Mouse (Mus musculus) stomach, embryonic 16.5 days (tissue): ENCODE data around the gene Olfr520. TPM values are rescaled to one million over a fixed set of nuclear protein-coding genes. Genes with fewer than 3 reads are reported as not detected.

Experiments
- ATAC-seq: fragments of 200-750 bp; cut with Nextera tagmentation; 2 replicates; pipeline ENCODE4 v1.8.0; 2017; ENCODE audit warnings: moderate number of reproducible peaks, moderate TSS enrichment; ENCODE audit not compliant: insufficient read depth, low FRiP score
- H3K27ac ChIP-seq: fragments of 300-500 bp; sonication (generic); 2 replicates; pipeline ENCODE4 v1.5.1; 2014; ENCODE audit warnings: low read length
- H3K27me3 ChIP-seq: fragments of 300-500 bp; sonication (generic); 2 replicates; pipeline ENCODE4 v1.6.1; 2014; ENCODE audit warnings: low read length, control low read depth, mixed read lengths; ENCODE audit not compliant: control insufficient read depth, insufficient read depth
- H3K36me3 ChIP-seq: fragments of 300-500 bp; sonication (generic); 2 replicates; pipeline ENCODE4 v1.6.1; 2014; ENCODE audit warnings: low read length; ENCODE audit not compliant: control insufficient read depth, insufficient read depth
- H3K4me1 ChIP-seq: fragments of 300-500 bp; sonication (generic); 2 replicates; pipeline ENCODE4 v1.6.1; 2014; ENCODE audit warnings: low read length, control low read depth, mixed read lengths; ENCODE audit not compliant: control insufficient read depth, insufficient read depth
- H3K4me2 ChIP-seq: fragments of 300-500 bp; sonication (generic); 2 replicates; pipeline ENCODE4 v1.6.1; 2014; ENCODE audit warnings: low read depth, low read length, mixed read lengths
- H3K4me3 ChIP-seq: fragments of 300-500 bp; sonication (generic); replicated peaks from 2 replicates; pipeline ENCODE4 v1.5.1; 2014; ENCODE audit warnings: mild to moderate bottlenecking, low read length
- H3K9ac ChIP-seq: fragments of 300-500 bp; sonication (generic); 2 replicates; pipeline ENCODE4 v1.6.1; 2014; ENCODE audit warnings: low read length
- H3K9me3 ChIP-seq: fragments of 300-500 bp; sonication (generic); replicated peaks from 2 replicates; pipeline ENCODE4 v1.6.1; 2016; ENCODE audit warnings: low read length, control low read depth; ENCODE audit not compliant: control insufficient read depth
- WGBS: fragments of 180-500 bp; shearing (Covaris S2); extraction: QIAGEN DNeasy Blood & Tissue Kit; methylation state at CpG from one replicate; pipeline ENCODE4 v1.1.7; 2014; 5-methylcytosine and 5-hydroxymethylcytosine counted together
- polyA plus RNA-seq: library from polyadenylated mRNA; unstranded; fragments of >200 nt; fragmentation: Nextera tagmentation; extraction: Ambion mirVana; gene quantifications from 2 replicates; pipeline ENCODE4 v1.2.1, GENCODE M21; 2015

The Olfr520 gene
- polyA plus RNA-seq, 1 experiment from 2014 or later, result not detected

DNA sequence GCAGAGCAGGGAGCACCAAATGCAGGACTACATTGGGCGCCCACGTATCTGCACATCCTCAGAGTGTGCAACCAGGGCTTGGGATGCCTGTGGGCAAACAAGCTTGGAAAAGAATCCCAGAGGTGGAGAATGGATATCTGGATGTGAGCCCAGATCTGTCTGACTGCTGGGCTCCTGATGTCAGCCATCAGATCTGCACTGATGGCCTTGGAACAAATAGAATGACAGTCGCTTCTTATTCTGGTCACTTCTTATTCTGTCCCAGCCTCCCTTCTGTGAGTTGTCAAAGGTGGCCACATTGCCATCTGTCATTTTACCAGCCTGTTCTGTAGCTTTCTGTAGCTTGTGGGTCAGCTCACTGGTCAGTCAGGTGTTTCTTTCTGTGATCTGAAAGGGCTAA lies 31.5 kb upstream of the Olfr520 start:
- Histone ChIP-seq H3K27ac (no peak overlapping the region), H3K36me3 (no peaks in the 10 kb centered on the region), H3K9ac (no peak overlapping the region), H3K9me3 (no peaks in the 10 kb centered on the region), H3K4me2 (no peak overlapping the region), H3K4me3 (no peak overlapping the region), H3K27me3 (no peaks in the 10 kb centered on the region), H3K4me1 (peaks cover 3% of the 10 kb centered on the region; the same call in 1 of the 2 replicates)
- no peak for ATAC-seq
- 86% methylated on average over 3 of the region's 3 CpGs for WGBS

DNA sequence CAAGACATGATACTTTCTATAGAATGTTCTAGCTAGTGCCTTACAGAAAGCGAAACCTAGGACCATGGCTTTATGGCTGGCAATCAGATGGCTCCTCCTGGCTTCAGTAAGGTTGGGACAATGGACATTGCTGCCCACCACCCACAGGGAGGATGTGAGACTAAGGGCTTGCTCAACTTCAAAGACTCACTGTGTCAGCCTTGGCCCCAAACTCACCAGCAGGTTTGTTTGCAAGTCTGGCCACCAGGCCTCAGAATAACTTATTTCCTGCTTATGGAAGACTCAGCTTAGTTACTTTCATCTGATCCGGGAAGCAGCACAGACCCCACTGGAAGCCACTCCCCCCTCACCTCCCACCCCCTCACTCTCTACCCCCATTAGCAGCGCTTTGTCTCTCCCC lies 31.0 kb upstream of the Olfr520 start:
- WGBS, result 43% methylated on average over 3 of the region's 3 CpGs
- no peak for ATAC-seq
- H3K27me3 ChIP-seq, result no peaks in the 10 kb centered on the region

DNA sequence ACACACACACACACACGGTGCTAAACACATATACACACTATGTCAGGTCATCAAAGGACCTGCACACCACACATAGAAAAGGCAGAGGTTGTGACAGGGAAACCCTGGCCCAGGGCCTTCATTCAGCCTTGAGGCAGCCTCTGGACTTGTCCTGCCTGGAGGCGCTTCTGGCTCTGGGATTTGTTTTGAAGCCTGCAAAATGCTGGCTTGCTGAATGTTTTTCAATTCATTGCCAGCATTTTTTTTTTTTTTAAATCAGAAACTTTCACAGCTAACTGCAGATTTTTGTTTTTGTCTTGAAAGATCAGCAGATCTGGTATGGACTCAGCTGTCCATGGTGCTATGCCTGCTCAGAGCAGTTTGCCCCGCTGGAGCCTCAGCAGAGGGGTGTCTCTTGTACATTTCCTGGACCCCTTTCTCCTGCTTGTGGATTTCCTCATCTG lies 30.3 kb upstream of the Olfr520 start:
- no peaks in the 10 kb centered on the region for H3K9me3 ChIP-seq
- H3K9ac ChIP-seq, result no peak overlapping the region
- 0 out of 2 replicates have a peak overlapping the region, but pooled peaks have one; percentile 7 for H3K27ac ChIP-seq
- ATAC-seq, result no peak
- no peak overlapping the region for H3K4me2 ChIP-seq
- WGBS, result 41% methylated on average over 3 of the region's 3 CpGs
- no peaks in the 10 kb centered on the region for H3K27me3 ChIP-seq
- no peaks in the 10 kb centered on the region for H3K36me3 ChIP-seq
- peaks cover 3% of the 10 kb centered on the region; the same call in 1 of the 2 replicates for H3K4me1 ChIP-seq
- no peak overlapping the region for H3K4me3 ChIP-seq

More for the DNA sequence above, 31.0 kb upstream of the Olfr520 start:
- H3K9ac ChIP-seq, result no peak overlapping the region
- H3K4me2 ChIP-seq, result no peak overlapping the region
- no peak overlapping the region for H3K4me3 ChIP-seq
- no peaks in the 10 kb centered on the region for H3K36me3 ChIP-seq
- peaks cover 3% of the 10 kb centered on the region; the same call in 1 of the 2 replicates for H3K4me1 ChIP-seq
- H3K9me3 ChIP-seq, result no peaks in the 10 kb centered on the region
- no peak overlapping the region; the same call in 1 of the 2 replicates for H3K27ac ChIP-seq

DNA sequence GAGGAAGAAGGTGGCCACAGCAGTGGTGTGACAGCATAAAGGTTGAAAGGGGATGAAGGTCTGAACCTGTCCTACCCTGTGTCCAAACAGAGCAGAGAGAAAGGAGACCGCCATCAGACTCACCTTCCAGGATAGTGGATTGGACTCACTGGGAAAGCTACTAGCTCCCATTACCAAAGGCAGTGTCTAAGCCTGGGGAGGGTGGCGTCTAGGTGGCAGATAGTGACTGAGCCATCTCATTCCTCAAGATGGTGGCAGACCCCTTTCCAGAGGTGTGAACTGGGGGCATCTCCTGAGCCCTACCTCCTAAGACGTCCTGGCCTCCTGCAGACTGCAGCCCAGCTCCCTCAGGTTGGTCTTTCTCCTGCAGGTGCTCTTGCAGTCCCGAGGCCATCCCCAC lies 29.4 kb upstream of the Olfr520 start:
- Histone ChIP-seq H3K27me3 (no peaks in the 10 kb centered on the region), H3K4me3 (no peak overlapping the region), H3K9ac (no peak overlapping the region), H3K9me3 (no peaks in the 10 kb centered on the region), H3K4me2 (no peak overlapping the region), H3K36me3 (no peaks in the 10 kb centered on the region), H3K4me1 (peaks cover 3% of the 10 kb centered on the region; the same call in 1 of the 2 replicates), H3K27ac (no peak overlapping the region)
- ATAC-seq, result no peak
- 70% methylated on average over 4 of the region's 4 CpGs for WGBS

DNA sequence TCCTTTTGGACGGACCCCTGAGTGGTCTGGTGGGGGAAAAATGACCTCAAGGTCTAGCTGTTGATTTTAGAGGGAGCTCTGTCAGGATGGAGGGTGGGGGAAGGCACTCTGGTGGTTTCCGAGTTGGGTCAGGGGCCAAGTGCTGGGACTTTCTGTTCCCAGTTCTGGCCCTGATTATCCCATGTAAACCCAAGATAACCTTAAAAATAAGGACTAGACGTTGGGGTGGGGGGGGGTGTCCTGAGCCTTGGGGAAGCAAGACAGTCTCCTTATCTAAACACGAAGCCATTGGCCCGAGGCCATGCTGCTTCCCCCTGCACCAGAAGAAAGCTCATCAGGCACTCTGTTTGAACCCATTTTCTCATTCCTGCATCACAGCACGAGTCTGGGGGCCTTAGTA lies 27.9 kb upstream of the Olfr520 start:
- H3K9ac ChIP-seq, result no peak overlapping the region
- no peaks in the 10 kb centered on the region for H3K9me3 ChIP-seq
- no peak overlapping the region for H3K4me3 ChIP-seq
- H3K27ac ChIP-seq, result no peak overlapping the region
- H3K4me2 ChIP-seq, result no peak overlapping the region
- H3K36me3 ChIP-seq, result no peaks in the 10 kb centered on the region
- ATAC-seq, result no peak
- H3K4me1 ChIP-seq, result peaks cover 10% of the 10 kb centered on the region; the same call in 1 of the 2 replicates
- 25% methylated on average over 6 of the region's 6 CpGs for WGBS
- H3K27me3 ChIP-seq, result no peaks in the 10 kb centered on the region

DNA sequence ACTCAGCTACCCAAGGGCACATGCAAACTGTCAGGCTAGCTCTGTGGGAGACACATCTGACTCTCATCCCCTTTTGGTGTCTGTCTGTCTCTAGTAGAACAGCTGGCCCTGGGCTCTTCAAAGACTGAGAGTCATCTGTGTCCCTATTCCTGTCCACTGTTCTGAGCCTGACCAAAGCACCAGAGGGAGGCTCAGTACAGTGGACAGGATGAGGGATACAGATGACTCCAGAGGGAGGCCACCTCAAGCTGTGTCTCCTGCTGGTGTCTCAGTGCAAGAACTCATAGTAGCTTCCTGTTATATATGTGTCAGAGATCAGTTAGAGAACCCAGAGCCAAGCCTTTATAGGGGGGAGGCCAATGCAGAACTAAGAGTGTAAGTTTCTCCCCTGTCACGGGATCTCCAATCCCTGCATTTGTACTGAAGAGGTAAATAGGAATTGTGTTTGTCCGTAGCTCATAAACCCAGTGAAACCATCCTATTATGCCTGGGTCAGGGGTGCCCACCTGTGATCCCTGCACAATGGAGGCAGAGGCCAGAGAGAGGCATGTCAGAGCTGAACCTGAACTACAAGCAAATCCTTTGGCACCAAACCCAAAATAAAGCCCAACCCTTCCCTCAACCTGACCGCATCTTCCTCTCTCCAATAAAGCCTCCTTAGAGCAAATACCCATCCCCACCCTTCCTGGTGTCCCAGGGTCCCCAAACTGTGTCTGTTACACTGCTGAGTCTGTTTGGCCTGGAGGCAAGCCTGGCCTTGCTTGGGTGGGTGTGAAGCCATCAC lies 25.1 kb upstream of the Olfr520 start:
- 84% methylated on average over 3 of the region's 3 CpGs for WGBS
- no peak for ATAC-seq

GRCm38 (mm10) chr7:99706341-99707037 lies 23.6 kb upstream of the Olfr520 start:
- no peak overlapping the region for H3K9ac ChIP-seq
- H3K27ac ChIP-seq, result peak overlapping the region; percentile 61
- 52% methylated on average over 4 of the region's 4 CpGs for WGBS
- ATAC-seq, result 0 out of 2 replicates have a peak, but pooled peaks have one; percentile 49
- H3K4me3 ChIP-seq, result 0 out of 2 replicates have a peak overlapping the region, but pooled peaks have one; percentile 3
- peaks cover 10% of the 10 kb centered on the region; the same call in 1 of the 2 replicates for H3K4me1 ChIP-seq
- peak overlapping the region; percentile 20; the same call in 1 of the 2 replicates for H3K4me2 ChIP-seq
- H3K9me3 ChIP-seq, result no peaks in the 10 kb centered on the region
- H3K36me3 ChIP-seq, result no peaks in the 10 kb centered on the region
- peaks cover 3% of the 10 kb centered on the region; the same call in 1 of the 2 replicates for H3K27me3 ChIP-seq

More for the DNA sequence above, 25.1 kb upstream of the Olfr520 start:
- H3K9me3 ChIP-seq, result no peaks in the 10 kb centered on the region
- H3K9ac ChIP-seq, result no peak overlapping the region
- H3K36me3 ChIP-seq, result no peaks in the 10 kb centered on the region
- peaks cover 3% of the 10 kb centered on the region; the same call in 1 of the 2 replicates for H3K27me3 ChIP-seq
- H3K4me1 ChIP-seq, result peaks cover 10% of the 10 kb centered on the region; the same call in 1 of the 2 replicates
- H3K4me3 ChIP-seq, result no peak overlapping the region
- no peak overlapping the region for H3K4me2 ChIP-seq
- H3K27ac ChIP-seq, result no peak overlapping the region

DNA sequence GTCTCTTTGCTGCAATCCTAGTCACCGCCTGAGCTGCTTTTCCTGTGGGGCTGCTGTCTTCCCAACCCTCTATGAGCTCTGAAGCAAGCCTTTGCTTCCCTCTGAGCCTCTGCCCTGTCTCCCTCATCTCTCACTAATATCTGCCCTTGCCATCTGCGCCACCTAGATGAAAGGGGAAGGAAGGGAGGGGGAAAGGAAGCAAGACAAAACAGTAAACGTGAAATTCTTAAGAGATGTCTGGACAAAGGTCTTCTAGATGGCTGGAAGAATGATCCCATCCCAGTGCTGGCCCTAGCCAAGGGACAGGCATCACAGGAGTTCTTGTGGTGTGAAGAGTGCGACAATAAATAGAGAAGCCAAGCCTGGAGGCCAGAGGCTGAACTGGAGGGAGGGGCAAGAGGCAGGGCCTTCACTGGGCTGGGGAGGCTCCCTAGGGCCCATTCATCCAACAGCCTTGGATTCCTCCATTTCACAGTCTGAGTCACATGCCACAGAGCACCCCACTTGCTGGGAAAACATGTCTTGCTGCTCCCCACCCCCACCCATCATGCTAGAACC lies 23.0 kb upstream of the Olfr520 start:
- Histone ChIP-seq H3K27ac (peak overlapping the region; percentile 61), H3K4me1 (peaks cover 10% of the 10 kb centered on the region; the same call in 1 of the 2 replicates), H3K36me3 (no peaks in the 10 kb centered on the region), H3K27me3 (peaks cover 3% of the 10 kb centered on the region; the same call in 1 of the 2 replicates), H3K4me2 (no peak overlapping the region), H3K4me3 (no peak overlapping the region), H3K9ac (no peak overlapping the region), H3K9me3 (no peaks in the 10 kb centered on the region)
- no peak for ATAC-seq
- WGBS, result 52% methylated on average over 4 of the region's 4 CpGs
